Mouse (Mus musculus) CD4-positive, CD25-positive, alpha-beta regulatory T cell, adult 2 months (primary cell): Measurements from ENCODE around the gene Olfr691.
"Not testable (repeated sequence)": the region's sequence is repeated elsewhere in the genome, so short reads cannot be mapped to it uniquely, and the experiment has no call there.

ENCODE experiments used
- DNase-seq: peaks from one replicate; pipeline ENCODE4 v3.0.0-alpha.2; 2012; ENCODE audit warnings: low read depth, low spot score

Gene Olfr691

DNA sequence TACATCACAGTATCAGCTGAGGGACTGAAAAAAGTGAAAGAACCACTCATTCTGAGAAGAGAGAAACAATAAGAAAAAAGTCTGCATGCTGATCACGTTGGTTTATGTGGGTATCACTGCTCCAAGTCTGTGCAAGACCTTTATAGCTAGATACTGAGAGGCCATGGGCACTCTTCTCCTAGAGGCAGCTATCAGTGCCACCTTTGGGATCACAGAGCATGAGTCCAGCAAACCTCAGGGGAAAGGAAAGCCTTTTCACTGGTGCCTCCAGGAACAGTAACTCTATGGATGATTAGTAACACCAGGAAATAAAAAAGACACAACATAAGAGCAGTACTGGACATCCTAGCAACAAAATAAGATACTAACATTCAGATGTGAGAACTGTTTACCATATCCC, at the start of gene Olfr691:
Olfr691 (minus strand) TSS at position 101 of the 400 bp plus-strand sequence.
- no peak for DNase-seq

DNA sequence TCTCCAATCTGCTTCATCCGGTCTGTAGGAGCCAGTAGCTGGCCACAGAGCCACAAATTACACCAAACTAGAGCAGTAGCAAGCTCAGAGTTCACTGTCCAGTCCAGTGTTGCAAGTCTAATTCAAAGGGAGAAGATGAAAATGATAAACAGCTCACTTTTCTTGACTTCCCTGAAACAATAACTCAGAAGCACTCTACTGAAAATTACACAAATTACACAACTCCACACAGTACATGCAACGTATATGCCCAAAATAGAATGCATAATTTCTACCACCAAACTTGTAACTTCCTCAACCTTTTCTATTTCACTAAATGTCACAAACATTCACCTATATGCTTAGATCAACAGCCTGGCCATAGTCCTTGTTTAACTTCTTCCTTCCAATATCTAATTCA, 48.2 kb upstream of the Olfr691 start:
- DNase-seq, result no peak

DNA sequence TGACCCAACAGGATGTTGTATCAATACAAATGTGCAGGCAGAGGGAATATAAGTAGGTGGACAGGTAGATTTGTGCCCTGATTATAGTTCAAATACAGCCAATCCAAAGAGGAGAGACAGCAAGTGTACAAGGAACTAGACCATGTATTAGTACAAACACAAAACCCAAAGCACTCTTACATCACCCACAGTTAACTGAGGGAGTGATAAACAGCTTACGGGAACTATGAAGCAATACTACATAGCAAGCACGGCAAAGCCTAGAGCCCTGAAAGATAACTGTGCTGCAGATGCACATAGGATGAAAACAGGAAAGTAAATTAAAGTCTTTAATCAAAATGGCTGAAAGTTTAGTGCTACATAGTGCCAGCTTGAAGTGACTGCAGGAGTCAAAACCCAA, 45.6 kb upstream of the Olfr691 start:
- no peak for DNase-seq

DNA sequence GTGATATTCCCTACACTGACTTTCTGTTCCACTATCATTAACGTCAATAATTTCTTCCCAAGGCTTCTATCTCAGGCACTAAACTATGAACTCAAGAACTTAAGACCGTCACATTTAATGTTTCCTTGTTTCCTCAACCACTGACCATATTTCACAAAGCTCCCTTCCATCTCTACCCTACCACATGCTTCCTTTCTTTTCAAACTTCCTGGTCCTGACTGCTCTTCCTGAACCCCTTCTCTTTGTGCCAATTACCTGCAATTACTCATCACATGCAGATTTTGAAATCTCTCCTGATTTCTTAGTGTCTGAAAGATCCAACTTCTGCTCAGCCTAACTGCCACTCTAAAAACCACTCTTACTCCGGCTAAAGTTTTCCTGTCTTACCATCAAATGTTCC, 38.3 kb upstream of the Olfr691 start:
- no peak for DNase-seq

DNA sequence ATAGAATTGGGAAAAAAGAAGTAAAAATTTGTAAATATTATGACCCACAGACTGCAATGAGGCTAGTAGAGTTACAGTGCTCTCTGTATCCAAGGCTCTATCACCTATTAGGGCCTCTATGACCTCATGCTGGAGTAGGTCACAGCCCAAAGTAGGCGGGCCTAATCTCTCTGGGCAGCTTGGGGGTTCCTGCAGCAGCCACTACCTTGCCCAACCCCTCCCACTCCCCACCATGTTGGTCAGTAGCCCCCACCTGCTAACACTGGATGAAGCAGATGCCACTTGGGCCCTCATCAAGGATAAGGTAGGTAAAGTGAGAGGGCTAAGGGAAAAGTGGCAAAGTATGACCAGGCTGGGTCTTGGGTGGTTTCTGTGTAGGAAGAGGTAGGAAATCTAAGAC, 32.8 kb upstream of the Olfr691 start, which contains the start of gene Gm5901:
Gm5901 (plus strand) TSS at position 173 of the 400 bp plus-strand sequence.
- DNase-seq, result no peak

DNA sequence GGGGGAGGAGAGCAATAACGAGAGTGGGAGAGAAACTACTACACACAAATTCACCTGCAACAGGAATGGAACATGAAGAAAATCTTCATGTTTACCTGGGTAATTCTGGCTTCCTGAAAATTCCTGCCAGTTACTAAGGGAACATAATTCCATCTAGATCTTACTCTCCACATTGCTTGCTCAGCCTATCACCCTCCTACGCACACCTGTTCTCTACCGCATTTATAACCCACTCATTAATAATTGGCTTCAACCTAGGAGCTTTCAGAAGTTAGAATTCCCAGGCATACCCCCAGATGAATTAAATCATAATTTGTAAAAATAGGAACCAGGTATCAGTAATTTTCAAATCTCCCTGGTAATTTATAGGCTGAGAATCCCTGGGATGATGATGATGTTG, 31.9 kb upstream of the Olfr691 start:
- DNase-seq, result no peak

DNA sequence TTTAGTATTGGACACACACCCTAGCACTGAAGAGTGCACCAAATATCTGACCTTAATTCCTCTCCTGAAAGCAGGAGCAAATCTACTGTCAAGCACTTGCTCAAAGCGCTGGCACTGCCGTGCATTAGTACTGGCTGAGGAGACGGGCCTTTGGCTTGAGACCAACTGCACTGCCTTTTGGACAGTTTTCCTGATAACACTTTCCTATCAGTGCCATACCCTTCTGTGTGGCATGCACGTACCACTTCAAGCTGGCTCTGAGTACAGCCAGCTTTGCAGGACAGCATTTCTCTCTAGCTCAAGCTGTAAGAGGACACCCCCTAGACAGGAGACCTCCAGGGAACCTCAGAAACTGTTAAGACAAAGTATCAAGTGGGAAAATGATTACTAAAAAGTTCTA, 31.4 kb upstream of the Olfr691 start:
- DNase-seq, result no peak

DNA sequence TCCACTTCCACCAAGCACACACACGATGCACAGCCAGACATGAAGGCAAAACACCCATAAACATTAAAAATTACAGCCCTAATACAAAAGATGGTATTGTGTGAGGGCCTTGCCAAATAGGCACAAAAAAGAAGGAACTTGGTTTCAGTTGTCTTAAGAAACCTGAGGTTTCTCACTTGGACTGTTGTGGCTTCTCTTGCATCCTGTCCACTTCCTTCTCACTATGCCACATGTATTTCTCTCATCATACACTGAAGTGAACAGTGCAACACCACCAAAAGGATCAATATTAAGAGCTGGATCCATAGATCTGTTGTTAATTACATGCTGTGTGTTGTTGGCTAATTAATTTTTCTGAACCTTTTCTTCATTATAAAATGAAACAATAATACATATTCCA, 30.8 kb upstream of the Olfr691 start:
- no peak for DNase-seq

DNA sequence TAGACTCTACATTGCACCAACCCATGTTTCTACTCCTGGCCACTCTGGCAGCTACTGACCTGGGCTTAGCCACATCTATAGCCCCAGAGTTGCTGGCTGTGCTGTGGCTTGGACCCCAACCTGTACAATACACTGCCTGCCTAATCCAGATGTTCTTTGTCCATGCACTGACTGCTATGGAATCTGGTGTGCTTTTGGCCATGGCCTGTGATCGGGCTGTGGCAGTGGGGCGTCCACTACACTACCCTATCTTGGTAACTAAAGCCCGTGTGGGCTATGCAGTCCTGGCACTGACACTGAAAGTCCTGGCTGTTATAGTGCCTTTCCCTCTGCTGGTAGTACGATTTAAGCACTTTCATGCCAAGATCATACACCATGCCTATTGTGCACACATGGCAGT, 26.5 kb upstream of the Olfr691 start:
- no peak for DNase-seq

DNA sequence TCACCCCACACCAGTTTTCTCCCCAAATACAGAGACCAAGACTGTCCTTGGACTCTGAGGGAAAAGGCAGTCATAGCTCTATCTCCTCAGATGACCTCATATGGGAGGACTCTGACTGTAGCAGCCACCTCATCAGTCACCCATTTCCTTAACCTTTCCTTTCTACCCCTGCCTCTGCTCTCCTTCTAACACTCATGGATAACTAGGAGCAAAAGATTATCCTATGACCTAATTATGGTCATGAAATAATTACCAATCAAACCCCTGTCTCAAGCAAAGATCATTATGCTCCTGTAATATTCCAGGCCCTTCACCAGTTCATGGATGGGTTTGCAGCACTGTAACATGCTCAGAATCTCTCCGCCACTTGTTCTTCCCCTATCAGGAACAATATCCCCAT, 25.9 kb upstream of the Olfr691 start, which contains the start of gene Olfr692:
Olfr692 (plus strand) TSS at position 301 of the 400 bp plus-strand sequence.
- DNase-seq, result no peak

DNA sequence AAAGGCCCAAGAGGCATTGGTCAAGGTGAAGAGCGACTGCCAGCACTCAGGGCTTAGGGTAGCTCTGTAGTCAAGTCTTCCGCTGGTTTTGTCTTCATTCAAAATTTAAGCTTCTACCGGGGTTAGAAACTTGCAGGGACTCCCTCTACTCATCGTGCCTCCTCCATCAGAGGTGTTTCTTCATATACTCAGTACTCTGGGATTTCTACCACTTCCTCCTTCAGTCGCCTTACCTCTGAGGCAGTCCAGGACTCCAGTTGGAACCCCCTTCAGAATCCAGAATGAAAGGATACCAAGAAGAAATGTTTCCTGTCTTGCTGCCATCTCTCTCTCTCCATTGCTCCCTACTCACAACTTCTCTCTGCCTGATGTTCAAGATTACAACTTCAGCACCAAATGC, 25.2 kb upstream of the Olfr691 start:
- no peak for DNase-seq

DNA sequence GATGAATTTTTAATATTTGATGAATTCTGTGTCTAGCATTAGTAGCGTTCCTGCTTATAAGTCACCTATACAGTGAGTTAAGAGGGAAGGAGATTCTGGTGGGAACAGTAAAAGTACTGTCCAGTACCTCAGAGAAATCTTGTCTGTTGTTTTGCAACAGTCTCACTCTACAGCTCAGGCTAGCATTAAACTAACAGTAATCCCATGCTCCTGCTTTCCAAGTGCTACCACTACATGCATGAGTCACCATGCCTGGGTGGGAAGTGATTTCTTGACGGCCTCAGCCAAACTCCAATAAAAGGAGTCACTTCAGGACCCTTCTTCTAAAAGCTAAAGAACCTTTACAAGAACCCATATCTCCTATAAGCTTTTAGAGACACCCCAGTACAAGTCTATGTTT, 19.6 kb upstream of the Olfr691 start:
- DNase-seq, result no peak

DNA sequence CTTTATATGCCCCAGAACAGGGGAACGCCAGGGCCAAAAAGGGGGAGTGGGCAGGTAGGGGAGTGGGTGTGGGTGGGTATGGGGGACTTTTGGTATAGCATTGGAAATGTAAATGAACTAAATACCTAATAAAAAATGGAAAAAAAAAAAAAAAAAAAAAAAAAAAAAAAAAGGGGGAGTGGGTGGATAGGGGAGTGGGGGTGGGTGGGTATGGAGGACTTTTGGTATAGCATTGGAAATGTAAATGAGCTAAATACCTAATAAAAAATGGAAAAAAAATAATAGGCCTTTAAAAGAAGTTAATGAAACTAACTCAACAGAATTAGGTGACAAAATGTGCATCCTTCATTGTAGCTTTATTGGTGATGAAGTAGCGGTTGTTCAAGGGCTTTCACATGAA, 14.4 kb upstream of the Olfr691 start:
- not testable (repeated sequence) for DNase-seq

DNA sequence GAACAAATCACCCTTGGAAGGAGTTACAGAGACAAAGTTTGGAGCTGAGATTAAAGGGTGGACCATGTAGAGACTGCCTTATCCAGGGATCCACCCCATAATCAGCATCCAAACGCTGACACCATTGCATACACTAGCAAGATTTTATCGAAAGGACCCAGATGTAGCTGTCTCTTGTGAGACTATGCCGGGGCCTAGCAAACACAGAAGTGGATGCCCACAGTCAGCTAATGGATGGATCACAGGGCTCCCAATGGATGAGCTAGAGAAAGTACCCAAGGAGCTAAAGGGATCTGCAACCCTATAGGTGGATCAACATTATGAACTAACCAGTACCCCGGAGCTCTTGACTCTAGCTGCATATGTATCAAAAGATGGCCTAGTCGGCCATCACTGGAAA, 14.0 kb upstream of the Olfr691 start:
- DNase-seq, result not testable (repeated sequence)

DNA sequence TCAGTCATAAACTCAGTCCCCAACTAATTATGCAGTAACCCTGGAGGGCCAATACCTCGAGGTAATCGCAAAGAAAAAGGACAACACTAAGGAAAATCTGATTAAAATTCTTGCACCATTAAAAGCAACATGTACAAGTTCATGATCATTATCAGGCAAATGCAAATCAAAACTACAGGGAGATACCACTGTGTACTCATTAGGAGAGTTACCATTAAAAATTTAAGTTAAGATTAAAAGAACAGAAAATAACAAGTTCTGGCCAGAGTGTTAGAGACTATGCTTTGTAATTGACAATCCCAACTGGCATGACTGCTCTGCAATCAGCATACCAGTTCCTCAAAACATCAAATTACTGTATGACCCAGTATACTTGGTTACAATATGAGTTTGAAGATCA, 682 bp upstream of the Olfr691 start:
- DNase-seq, result no peak

DNA sequence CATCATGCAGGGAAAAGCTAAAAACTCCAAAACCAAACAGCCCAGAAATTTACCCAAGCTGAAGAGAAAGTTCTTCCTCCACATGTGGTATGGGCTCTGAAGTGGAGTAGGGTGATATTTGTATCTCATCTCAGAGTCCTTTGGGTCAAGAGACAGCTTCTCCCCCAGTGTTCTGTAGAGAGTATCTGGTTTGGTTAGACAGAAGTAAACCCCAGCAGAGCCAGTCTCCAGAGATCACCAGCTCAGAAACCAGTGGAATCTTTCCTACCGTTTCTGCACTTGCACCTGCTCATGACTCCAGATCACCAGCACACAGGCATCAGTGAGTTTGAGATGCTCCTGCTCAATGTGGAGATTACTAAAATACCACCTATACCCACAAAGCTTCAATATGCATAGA, 8.1 kb downstream of the Olfr691 start, which contains the start of gene Olfr690:
Olfr690 (minus strand) TSS at position 101 of the 400 bp plus-strand sequence.
- DNase-seq, result no peak

DNA sequence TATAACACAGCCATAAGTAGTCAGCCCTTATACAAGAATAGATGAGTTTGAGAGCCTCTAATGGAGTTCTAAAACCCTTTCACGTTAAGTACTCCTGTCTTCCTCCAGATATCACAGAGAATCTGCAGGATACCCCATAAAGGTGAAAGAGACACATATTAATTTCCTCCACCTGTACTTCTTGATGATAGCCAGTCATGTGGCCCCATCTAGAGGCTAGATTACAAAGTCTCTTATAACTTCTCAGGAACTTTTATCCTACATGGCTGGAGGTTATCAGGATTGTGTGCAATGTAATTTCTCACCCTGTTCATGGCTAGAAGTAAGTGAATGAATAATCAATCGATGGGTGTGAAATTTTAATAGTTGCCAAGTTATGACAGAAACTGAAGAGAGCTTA, 16.8 kb downstream of the Olfr691 start:
- no peak for DNase-seq

DNA sequence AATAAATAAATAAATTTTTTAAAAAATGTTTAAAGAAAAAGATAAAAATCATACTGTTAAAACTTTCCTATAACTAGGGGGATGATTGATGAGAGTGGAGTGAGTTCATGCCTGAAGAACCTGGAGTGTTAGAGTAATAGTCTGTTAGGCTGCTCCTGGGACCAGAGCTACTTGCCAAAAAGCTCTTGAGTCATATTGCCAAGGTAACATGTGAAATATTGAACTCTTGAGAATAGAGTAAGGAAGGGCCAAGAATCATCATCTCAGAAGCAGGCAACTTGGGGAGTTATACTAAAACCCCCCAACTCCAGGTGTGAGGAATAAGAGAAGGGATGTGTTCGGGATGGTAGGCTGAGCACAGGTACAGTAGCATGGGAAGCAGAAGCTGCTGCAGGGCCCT, 31.2 kb downstream of the Olfr691 start, which contains the start of gene Olfr689:
Olfr689 (plus strand) TSS at position 301 of the 400 bp plus-strand sequence.
- DNase-seq, result no peak

DNA sequence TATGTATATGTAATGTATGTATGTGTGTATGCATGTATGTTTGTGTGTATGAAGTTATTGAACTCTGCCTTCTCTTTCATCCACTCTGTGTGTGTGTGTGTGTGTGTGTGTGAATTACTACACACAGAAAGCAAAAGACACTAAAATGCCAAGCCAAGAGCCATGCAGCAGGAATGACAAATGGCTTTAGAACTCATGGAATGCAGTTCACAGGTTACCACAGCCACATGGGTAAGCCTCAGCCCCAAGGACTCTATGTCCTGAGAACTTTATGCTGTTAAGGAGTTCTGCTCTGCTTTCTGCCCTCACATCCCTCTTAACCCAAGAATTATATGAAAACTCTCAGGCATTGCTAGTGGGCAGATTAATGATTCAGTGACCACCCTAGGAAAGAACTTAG, 52.0 kb downstream of the Olfr691 start:
- DNase-seq, result no peak

DNA sequence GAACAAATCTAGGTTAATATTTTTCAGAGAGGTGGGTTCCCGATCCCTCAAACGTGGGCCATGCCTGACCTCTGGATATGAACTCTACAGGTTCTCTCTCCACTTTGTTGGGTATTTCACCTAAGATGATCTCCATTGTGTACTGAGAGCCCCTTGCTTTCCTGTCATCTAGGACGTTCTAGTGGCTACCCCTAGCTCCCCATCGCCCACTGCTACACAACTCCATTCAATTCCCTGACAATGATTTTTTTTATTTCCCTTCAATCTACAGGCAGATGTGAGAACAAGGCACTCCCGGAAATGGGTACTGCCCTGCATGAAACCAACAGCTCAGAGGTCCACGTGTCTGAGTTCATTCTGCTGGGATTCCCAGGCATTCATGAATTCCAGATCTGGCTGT, 54.3 kb downstream of the Olfr691 start, which contains the start of gene Olfr688:
Olfr688 (plus strand) TSS at position 301 of the 400 bp plus-strand sequence.
- DNase-seq, result no peak
